Mouse (Mus musculus): ENCODE measurements around the gene Lce1k. TPM values are rescaled to one million over a fixed set of nuclear protein-coding genes. Genes with fewer than 3 reads are reported as not detected.
"Not testable (repeated sequence)": the region's sequence is repeated elsewhere in the genome, so short reads cannot be mapped to it uniquely, and the experiment has no call there.

Lce1k gene
- total RNA-seq (2021): not detected

- no peak for DNase-seq
These were observed at the start of gene Lce1k for GRCm38 (mm10) chr3:92807791-92808190. Gene Lce1k, minus strand, starts transcription at chr3:92807891.

- DNase-seq: no peak
These were observed 43.5 kb upstream of the Lce1k start, which contains the start of gene Lce1l for GRCm38 (mm10) chr3:92851186-92851585. Gene Lce1l, minus strand, starts transcription at chr3:92851286.

- DNase-seq: no peak
These were observed 19.4 kb upstream of the Lce1k start, which contains the start of gene Kprp for GRCm38 (mm10) chr3:92827108-92827507. Gene Kprp, minus strand, starts transcription at chr3:92827247.

GRCm38 (mm10) chr3:92825808-92826207 lies 18.1 kb upstream of the Lce1k start:
- no peak for DNase-seq

- not testable (repeated sequence) for DNase-seq
These were observed 8.3 kb upstream of the Lce1k start for GRCm38 (mm10) chr3:92816036-92816435.

GRCm38 (mm10) chr3:92815581-92815980 lies 7.9 kb upstream of the Lce1k start:
- no peak for DNase-seq

- no peak for DNase-seq
These were observed 17.3 kb downstream of the Lce1k start, which contains the start of gene Lce1j for GRCm38 (mm10) chr3:92790414-92790813. Gene Lce1j, minus strand, starts transcription at chr3:92790514.

- no peak for DNase-seq
These were observed 28.9 kb downstream of the Lce1k start, which contains the start of gene Lce1i for GRCm38 (mm10) chr3:92778799-92779198. Gene Lce1i, minus strand, starts transcription at chr3:92778899.

- DNase-seq: no peak
These were observed 36.1 kb downstream of the Lce1k start for GRCm38 (mm10) chr3:92771573-92771972.

GRCm38 (mm10) chr3:92764965-92765364 lies 42.7 kb downstream of the Lce1k start, which contains the start of gene Lce1h:
Gene Lce1h, minus strand, starts transcription at chr3:92765065.
- DNase-seq: no peak

Other genes with a start within 250 kb of the Lce1k start
- gene Ivl, start 234.2 kb downstream of the Lce1k start, total RNA-seq (2021): not detected
- not detected for gene Smcp, start 218.9 kb downstream of the Lce1k start, total RNA-seq (2021)
- not detected for gene 2210017I01Rik, start 200.4 kb downstream of the Lce1k start, total RNA-seq (2021)
- not detected for gene Lce6a, start 186.2 kb downstream of the Lce1k start, total RNA-seq (2021)
- gene Lce1a1, start 159.6 kb downstream of the Lce1k start, total RNA-seq (2021): not detected
- gene Lce1b, start 151.0 kb downstream of the Lce1k start, total RNA-seq (2021): not detected
- not detected for gene Lce1a2, start 137.6 kb downstream of the Lce1k start, total RNA-seq (2021)
- not detected for gene Lce1c, start 128.6 kb downstream of the Lce1k start, total RNA-seq (2021)
- not detected for gene Lce1d, start 120.7 kb downstream of the Lce1k start, total RNA-seq (2021)
- gene Lce1e, start 98.8 kb downstream of the Lce1k start, total RNA-seq (2021): not detected
- gene Lce1f, start 87.5 kb downstream of the Lce1k start, total RNA-seq (2021): not detected
- gene Gm38119, start 68.8 kb downstream of the Lce1k start, total RNA-seq (2021): not detected
- gene Lce1g, start 55.6 kb downstream of the Lce1k start, total RNA-seq (2021): not detected
- gene Lce1h, start 42.8 kb downstream of the Lce1k start, total RNA-seq (2021): not detected
- not detected for gene Lce1i, start 29.0 kb downstream of the Lce1k start, total RNA-seq (2021)
- gene Lce1j, start 17.4 kb downstream of the Lce1k start, total RNA-seq (2021): not detected
- not detected for gene Kprp, start 19.4 kb upstream of the Lce1k start, total RNA-seq (2021)
- gene Lce1l, start 43.4 kb upstream of the Lce1k start, total RNA-seq (2021): not detected
- gene 2310050C09Rik, start 62.3 kb upstream of the Lce1k start, total RNA-seq (2021): not detected
- not detected for gene Lce3a, start 118.3 kb upstream of the Lce1k start, total RNA-seq (2021)
- not detected for gene Lce3b, start 125.1 kb upstream of the Lce1k start, total RNA-seq (2021)
- gene Lce3c, start 136.6 kb upstream of the Lce1k start, total RNA-seq (2021): not detected
- not detected for gene Lce3d, start 149.5 kb upstream of the Lce1k start, total RNA-seq (2021)
- not detected for gene Lce3e, start 159.2 kb upstream of the Lce1k start, total RNA-seq (2021)
- not detected for gene Lce3f, start 184.3 kb upstream of the Lce1k start, total RNA-seq (2021)
- not detected for gene Crct1, start 207.8 kb upstream of the Lce1k start, total RNA-seq (2021)
- gene Lce1m, start 211.2 kb upstream of the Lce1k start, total RNA-seq (2021): not detected